Mouse (Mus musculus) liver, embryonic 14.5 days (tissue): ENCODE measurements around the gene Gcnt4.

Experiments
- CTCF ChIP-seq: IDR thresholded peaks from 2 replicates; pipeline ENCODE4 v1.5.1; 2016; ENCODE audit warnings: antibody characterized with exemption, low read depth, control low read depth
- EP300 ChIP-seq: IDR thresholded peaks from 2 replicates; pipeline ENCODE4 v1.6.1; 2016; ENCODE audit warnings: antibody characterized with exemption, low read depth

DNA sequence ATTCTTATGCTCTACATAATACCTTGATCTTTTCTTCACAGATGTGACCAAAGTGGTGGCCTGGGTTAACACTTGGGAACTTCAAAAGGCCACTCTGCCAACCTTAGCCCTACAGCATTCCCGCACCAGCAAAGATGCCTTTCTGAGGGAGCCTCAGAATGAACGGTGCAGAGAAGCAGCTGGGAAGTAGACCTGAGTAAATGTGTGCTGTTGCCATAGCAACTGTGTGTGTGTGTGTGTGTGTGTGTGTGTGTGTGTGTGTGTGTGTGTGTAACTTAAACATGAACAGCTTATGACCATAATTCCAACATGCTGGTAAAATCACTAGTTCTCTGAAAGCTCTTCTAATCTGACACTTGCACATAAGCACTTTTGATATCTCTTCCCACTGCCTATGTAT lies 27.4 kb downstream of the Gcnt4 start:
- TF ChIP-seq CTCF (no peak), EP300 (no peak)
